Mouse (Mus musculus) right cerebral cortex, postnatal 25 days (tissue): Measurements from ENCODE around the gene Dnaic2.

Experiments
- DNase-seq: peaks from one replicate; pipeline ENCODE4 v3.0.0; 2022

Dnaic2 gene

DNA sequence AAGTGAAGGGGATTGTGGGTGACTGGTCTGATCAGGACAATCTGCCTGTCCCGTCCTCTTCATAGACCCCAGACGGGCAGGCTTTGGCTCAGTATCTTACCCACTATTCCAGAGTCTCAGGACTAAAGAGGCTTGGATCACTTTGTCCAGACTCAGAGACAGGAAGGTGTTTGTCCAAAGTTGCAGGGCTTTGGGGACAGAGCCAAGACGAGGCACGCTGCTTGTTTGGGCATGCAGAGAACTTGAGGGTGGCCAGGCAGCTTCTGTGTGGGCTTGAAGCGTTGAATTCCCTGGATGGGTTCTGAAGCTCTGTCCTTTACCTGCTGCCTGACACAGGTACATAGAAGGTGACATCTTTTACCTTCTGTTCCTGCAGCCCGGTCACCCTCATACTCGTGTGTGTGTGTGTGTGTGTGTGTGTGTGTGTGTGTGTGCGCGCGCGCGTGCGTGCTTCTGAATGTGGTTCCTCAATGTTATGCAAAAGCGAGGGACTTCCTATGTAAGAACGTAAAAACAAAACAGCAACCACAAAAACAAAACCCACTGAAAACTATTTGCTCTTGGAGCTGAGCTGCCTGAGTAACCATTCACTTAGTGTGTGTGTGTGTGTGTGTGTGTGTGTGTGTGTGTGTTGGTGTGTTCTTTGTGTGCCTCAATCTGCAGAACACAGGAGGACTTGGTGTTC lies 24.8 kb upstream of the Dnaic2 start:
- DNase-seq = no peak

DNA sequence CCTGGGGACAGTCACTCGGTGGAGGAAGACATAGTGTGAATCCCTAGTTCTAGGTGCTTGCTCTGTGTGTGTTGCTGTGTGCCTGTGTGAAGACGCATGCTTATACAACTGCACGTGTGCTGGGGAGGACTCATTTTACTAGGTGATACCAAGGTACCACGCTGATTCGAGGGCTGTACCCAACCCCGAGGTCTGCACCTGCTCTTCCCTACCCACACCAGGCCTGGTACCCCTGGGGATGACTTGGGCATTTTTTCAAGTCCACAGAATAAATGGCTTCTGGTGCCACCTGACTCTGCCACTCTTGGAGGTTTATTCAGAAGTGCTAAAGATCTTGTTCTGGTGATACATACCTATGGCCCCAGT lies 24.2 kb upstream of the Dnaic2 start:
- no peak for DNase-seq

DNA sequence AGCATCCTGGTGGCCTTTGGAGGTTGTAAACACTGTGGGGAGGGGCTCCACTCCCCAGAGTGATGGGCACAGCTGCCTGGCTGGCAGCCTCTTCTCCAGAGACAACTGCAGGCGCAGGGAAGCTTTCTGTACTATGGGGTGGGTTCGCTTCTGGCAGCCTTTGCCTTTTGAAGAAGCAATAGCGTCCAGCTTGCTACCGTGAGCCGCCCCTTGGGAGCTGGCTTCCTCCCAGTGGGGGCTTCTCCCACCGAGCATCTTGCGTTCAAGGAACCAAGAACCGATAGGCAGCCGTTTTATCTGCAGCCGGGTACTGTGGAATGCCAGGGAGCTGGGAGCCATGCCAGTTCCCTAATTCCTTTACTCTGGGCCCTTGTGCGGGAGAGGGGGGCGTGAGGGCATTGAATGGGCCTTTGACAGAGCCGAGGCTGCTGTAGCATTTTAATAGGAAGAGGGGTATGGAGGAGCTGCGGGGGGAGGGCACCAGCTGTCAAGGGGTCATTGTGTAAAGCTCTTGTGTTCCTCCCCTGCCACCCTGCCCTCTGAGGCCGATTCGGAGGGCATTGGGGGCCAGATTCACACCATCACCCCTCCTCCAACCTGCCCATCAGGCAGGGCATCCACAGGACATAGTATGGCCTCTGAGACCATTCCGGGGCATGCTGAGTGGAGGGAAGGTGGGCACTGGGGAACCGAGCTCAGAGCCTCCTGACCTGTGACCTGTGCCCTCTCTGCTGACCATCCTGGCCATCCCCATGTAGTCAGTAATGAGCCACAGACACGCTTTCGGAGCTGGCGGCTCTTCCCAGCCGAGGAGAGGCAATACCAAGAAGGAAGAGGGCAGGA lies 22.9 kb upstream of the Dnaic2 start:
- DNase-seq = peak; percentile 53

DNA sequence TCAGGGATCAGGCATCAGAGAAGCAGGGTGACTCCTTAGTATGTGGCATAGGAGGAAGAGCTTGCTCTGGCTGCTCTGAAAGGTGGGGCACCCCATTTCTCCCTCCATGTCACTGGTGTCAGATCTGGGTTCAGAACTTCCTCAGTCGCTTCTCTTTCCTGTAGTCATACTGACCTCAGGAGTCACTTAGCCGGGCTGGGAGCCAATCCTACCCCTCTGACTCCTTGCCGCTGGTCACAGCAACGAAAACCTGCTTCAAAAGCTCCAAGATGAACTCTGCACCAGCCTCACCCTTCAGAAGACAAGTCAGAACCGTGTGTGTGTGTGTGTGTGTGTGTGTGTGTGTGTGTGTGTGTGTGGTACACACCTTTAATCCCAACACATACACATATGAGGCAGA lies 20.9 kb upstream of the Dnaic2 start:
- DNase-seq = no peak

DNA sequence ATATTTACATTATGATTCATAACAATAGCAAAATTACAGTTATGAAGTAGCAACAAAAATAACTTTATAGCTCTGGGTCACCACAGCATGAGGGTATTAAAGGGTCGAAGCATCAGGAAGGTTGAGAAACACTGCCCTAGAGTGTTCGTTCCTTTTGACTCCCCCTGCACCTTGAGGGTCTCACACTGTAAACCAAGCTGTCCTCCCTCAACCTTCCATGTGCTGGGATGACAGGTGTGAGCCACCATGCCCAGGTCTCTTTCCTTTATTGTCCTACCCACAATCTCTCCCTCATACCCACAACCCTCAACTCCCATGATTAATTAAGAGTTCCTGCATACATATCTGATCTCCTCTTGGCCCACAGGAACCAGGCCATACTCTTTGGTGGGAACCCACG lies 15.8 kb upstream of the Dnaic2 start:
- no peak for DNase-seq

DNA sequence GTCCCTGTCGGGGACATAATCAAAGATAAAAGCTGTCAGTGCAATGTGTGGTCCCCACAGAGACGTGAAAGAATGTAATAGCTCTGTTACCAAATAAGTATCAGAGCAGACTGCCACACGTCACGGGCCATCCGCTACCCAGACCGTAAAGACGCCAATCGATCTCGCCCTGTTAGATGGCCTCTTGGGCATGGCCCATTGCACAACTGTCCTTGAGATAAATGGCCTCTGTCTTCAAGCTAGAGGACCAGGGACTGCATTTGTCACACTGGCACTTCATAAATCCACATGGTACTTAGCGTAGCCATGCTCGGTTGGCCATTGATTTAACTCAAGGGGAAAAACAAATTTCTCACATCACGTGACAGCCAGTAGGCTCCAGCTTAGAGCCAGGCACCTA lies 15.3 kb upstream of the Dnaic2 start:
- no peak for DNase-seq

DNA sequence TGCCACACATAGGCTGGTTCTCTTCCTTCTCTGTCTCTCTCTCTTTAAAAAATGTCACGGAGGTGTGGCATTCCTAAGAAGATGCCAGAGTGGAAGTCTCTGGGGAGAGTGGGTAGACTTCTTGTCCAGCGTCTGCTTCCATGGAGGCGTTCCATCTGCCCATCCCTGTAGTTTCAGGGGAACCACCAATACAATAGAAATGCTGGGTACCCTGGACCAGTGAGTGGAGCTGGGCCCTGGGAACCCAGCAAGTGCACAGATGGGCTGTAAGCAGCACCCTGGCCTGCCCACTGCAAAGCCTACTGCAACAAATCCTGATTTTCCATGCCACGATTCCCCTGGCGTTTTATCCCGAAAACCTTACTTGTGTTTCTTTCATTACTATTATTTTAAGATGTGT lies 12.7 kb upstream of the Dnaic2 start:
- DNase-seq = peak; percentile 42

DNA sequence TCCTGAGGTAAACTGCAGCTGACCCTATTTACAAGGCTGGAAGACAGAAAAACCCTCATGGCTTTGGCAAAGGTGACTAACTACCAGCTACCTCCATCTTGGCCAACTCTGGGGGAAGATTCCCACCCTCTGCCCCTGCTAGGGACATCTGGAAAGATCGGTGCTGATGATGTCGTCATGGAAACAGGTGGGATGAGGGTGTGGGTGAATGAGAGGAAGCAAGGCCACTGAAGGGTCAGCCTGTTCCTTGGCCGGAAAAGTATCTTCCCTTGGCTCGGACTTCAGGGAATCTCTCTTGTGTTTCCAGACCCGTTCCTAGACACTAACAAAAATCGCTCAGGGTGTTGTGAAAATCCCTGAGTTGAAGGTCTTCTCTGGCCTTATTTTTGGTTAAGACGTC lies 11.7 kb upstream of the Dnaic2 start:
- no peak for DNase-seq

DNA sequence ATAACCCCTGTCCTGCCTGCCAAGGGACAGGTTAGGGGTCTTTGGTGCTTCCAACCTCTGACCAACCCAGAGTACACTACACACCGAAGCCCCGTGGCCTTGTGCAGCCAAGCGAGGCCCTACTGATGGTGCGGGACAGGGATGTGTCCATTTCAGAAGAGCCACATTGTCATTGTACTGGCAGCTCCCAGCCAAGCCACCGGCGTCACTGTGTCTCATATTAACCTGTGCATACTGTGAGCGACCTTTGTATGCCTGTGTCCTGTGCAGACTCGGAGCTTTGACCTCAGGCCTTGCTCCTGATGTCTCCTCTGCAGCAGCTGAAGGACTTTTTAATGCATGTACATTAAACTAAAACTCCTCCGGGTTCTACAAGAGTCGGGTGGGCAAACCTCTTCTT lies 6.7 kb upstream of the Dnaic2 start:
- no peak for DNase-seq

DNA sequence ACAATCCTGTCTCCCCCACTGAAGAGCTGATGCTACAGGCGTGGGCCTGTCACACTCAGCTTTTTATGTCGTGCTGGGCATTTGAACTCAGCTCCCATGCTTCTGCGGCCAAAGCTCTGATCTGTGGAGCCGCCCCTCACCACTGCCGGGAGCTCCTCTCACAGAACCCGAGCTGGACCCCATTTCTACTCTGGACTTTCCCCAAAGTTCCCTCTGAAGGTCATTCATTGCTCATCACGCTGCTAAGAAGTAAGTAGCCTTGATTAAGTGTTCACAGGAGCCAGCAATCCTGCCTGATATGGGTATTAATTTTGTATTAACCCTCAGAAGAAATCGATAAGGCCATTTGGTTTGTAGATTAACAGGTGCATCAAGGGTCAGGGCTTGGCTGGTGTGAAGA lies 4.8 kb upstream of the Dnaic2 start:
- DNase-seq = no peak

DNA sequence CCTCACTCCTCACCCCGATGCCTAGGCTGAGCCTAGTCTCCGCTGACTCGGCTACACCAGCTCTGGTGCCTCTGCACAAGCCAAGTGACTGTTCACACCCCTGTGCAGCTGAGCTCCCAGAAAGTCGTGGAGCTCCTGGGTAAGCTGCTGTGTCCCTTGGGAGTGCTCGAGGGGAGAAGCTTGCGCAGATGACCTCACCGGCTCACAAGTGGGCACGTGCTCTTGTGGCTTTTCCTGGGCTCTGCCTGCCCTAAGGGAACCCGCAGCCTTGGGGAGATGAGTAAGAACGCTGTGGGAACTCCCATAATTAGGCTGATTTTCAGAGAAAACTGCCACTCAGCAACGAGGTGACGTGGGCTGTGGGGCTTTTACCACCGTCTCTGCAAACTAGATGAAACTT lies 4.2 kb upstream of the Dnaic2 start:
- no peak for DNase-seq

DNA sequence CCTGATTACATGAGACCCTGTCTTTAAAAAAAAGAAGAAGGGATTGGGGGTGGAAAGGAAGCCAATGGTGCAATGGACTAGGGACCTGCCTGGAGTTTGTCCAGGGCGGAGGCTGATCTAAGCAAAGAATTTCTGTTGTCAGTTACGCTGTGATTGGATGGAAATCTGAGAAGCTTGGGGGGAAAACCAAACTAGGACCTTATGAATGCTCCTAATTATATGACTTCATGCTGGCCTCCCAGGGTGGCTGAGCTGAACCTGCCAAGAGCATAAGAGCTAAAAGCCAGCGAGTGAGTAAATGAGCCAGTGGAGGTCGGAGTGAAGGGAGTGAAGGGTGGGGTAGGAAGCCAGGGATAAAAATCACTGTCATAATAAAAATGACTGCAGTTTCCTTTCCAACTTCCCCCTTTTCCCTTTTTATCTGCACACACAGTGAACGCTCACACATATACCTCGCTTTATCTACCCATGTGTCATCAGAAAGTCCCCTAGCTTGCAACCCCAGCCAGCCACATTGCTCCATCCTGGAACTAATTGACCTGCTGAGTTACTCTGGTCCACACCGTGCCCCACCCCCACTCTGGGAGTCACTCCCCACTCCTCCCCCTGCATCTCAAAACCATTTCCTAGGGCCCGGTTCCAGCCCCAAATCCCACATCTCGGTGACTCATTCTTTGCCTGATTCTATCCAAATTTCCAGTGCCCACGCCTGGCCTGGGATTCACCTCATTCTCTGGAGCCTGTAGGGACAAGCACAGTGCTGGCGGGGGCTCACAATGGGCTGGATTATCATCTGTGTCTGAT lies 2.2 kb upstream of the Dnaic2 start:
- DNase-seq = peak; percentile 39

DNA sequence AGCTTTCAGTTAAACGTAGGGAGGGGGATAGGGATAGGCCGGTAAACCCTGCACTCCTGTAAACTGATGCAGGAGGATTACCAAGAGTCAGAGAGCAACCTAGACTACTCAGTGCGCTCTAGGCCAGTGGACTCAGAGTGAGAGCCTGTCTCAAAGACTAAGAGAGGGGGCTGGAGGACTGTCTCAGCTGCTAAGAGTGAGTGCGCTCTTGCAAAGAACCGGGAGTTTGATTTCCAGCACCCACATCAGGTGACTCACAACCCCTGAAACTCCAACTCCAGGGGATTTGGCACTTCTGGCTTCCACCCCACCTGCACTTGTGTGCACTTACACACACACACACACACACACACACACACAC lies 598 bp downstream of the Dnaic2 start:
- DNase-seq = no peak

DNA sequence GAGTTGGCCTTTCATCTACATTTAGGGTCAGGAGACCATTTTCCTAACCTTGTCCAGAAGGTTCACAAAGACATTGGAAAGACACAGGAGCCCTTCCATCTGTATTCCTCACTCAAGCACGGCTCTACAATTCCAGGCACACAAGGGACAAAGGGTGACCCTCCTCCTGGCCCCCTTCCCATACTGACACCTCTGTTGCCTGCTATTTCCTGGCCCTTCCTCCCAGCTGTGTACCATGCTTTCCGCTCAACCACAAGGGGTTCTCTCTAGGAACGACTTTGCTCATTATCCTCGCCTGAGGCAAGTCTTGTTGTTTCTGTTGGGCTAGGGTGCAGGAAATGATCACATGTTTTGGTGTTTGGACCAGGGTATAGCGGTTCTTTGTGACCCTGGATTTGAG lies 1.1 kb downstream of the Dnaic2 start:
- no peak for DNase-seq

DNA sequence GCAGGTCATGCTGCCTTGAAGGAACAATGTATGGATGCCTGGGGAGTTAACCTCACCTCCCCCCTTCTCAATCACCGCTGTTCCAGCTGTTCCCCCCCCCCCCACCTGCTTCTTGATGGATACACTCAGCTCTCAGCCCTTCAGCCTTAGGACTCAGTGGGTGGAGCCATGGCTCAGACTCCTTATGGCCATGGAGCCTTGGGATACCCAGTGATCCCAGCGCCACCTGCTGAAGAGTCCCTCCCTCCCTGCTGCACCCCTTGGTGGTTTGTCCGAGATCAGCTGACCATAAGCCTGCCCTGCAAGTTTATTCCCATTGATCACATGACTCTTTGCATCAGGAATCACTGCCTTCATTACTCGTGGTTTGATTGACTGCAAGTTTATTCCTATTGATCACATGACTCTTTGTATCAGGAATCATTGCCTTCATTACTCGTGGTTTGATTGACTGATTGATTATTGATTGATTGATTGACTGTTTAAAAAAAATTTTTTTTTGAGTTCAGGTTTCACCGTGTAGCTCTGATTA lies 2.7 kb downstream of the Dnaic2 start:
- no peak for DNase-seq

DNA sequence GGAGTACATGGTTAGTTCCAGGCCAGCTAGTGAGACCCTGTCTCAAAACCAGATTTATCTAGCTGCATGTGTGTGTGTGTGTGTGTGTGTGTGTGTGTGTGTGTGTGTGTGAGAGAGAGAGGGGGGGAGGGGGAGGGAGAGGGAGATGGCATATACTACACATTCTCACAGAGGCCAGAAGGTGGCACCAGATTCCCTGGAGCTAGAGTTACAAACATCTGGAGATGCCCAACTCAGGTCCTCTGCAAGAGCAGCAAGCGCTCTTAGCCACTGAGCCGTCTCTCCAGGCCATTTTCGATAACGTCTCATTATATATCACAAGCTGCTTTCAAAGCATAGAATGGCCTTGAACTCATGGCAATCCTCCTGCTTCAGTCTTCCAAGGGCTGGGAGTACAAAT lies 4.5 kb downstream of the Dnaic2 start:
- DNase-seq = no peak

DNA sequence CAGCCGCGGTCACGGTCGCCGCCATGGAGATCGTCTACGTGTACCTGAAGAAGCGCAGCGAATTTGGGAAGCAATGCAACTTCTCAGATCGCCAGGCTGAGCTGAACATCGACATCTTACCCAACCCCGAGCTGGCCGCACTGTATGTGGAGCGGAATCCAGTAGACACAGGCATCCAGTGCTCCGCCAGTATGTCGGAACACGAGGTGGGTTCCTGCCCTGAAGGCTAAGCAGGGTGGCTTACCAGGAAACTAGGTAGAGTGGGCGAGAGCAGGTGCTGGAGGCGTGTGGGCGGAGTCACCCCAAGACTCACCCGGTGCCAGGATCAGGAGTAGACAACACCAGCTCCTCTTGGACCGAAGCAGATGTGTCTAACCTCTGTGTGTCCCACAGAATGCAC lies 5.7 kb downstream of the Dnaic2 start:
- DNase-seq = no peak

DNA sequence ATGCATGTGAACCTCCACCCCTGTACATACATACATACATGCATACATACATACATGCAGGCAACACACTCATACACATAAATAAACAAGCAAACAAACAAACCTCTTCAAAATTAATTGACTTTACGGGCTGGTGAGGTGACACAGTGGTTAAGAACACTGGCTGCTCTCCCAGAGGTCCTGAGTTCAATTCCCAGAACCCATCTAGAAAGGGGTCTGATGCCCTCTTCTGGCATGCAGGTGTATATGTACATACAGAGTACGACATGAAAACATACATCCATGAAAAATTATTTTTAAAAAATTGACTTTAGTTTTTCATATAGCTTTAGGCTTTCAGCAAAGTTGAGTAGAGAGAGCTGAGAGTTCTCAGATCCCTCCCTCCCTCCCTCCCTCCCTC lies 8.9 kb downstream of the Dnaic2 start:
- no peak for DNase-seq

DNA sequence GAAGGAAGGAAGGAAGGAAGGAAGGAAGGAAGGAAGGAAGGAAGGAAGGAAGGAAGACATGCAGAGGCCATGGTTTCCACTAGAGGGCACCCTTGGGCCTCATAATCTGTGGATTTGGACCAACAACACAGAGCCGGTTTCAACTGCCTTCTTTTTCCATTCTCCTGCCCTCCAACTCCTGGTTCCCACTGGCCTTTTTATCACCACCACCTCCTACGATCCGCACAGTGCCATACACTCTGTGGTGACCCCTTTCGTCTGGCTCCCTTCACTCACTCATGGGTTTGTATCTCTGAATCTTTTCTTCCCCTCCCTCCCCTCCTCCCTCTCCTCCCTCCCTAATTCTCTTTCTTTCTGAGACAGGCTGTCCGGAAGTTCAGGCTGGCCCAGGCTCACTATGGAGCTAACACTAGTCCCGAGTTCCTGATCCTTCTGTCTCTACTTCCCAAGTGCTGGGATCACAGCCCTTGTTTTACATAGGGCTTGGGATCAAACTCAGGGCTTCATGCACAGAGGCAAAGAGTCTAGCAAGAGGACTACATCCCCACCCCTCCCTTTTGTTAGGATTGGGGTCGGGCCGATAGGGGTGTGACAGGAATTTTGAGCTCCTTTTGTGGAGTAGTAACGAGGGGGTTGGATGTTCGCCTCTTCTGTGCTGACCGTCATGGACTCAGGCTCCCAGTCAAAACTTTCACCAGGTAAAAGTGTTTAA lies 9.9 kb downstream of the Dnaic2 start:
- DNase-seq = peak; percentile 19

DNA sequence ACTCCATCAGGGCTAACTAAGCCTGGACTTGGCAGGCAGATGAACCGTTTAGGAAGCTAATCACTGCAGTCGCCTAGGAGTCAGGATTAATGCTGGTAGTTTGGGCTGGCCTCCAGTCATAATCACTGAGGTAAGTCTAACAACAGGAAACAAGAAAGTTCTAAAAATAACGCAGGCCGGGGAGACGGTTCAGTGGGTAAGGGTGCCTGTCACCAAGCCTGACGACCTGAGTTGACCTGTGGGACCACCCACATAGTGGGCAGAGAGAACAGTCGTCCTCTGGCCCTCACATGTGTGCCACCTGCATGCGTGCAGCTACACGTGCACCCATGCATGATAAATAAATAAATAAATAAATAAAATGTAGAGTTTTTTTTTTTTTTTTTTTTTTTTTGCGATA lies 13.4 kb downstream of the Dnaic2 start:
- DNase-seq = no peak

DNA sequence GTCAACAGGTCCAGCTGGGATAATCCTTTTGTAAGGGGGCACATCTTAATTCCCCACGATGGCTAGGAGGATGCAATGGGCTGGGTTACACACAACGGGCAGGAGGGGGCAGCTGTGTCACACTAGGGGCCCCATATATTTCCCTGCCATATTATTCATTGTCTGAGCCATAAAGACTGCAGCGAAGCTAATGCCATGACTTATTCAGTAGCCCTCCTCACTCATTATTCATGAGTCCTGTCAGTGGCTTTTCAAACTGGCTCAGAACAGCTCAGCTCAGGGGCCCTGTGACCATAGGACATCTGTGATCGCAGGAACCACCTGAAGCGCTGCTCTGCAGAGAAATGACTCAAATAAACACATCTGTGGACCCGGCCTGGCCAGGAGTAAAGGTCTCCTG lies 14.2 kb downstream of the Dnaic2 start:
- no peak for DNase-seq

DNA sequence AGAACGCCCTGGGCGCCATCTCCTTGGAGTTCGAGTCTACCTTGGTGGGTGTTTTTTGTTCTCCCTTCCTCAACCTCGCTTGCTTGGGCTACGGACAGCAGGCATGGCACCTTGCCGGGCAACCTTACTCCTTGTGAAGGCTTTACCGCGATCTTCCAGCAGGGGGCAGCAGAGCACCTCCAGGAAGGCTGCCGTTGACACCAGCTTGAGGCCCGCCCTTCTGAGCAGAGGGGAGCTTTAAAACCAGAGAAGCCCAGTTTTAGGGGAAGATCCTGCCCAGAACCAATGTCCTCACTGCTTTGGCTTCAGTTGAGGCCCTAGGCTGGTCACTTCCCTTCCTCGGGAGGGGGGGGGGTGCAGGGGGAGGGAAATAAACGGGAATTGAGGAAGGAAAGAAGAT lies 17.9 kb downstream of the Dnaic2 start:
- peak; percentile 85 for DNase-seq

DNA sequence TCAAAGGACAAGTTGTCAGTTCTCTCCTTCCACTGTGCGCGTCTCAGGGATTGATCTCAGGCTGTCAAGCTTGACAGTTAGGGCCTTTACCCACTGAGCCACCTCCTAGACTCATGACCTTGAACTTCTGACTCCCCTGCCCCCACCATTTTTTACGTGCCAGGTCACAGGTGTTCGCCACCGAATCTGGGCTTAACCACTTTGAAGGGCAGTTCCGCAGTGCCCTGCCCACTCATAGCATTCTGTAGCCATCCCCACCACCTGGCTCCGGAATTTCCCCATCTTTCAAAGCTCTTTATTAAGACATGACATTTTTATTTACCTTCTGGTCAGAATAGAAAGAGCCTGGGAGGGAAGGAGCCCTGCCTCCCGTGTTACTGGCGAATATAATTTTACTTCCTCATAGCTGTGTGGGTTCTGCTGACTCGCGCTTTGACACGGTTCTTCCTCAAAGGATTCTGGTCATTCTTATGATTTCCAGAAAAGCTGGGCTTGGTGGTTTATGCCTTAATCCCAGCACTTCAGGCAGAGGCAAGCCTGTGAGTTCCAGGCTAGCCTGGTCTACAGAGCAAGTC lies 20.4 kb downstream of the Dnaic2 start:
- DNase-seq = no peak
